Mouse (Mus musculus) neural tube, embryonic 12.5 days (tissue): ENCODE results near the gene Tspo2. TPM values are rescaled to one million over a fixed set of nuclear protein-coding genes. Genes with fewer than 3 reads are reported as not detected.

Experiments
- polyA plus RNA-seq: library from polyadenylated mRNA; unstranded; fragments of >200 nt; fragmentation: Nextera tagmentation; extraction: Ambion mirVana; gene quantifications from 2 replicates; pipeline ENCODE4 v1.2.1, GENCODE M21; 2016

The Tspo2 gene
- polyA plus RNA-seq, 1 experiment from 2014 or later: 1.5 TPM

Other genes with a start within 250 kb of the Tspo2 start
- 0.09 TPM in 1 of 2 replicates, not detected in the other for gene Trem1, start 218.8 kb downstream of the Tspo2 start, polyA plus RNA-seq
- not detected in 2 replicates for gene Trem3, start 203.7 kb downstream of the Tspo2 start, polyA plus RNA-seq
- gene Treml4, start 187.2 kb downstream of the Tspo2 start, polyA plus RNA-seq: 0.14 TPM in 1 of 2 replicates, not detected in the other
- 0.23 and 0.27 TPM in 2 replicates for gene Treml2, start 152.0 kb downstream of the Tspo2 start, polyA plus RNA-seq
- gene B430306N03Rik, start 135.4 kb downstream of the Tspo2 start, polyA plus RNA-seq: 0.09 TPM in 1 of 2 replicates, not detected in the other
- gene Trem2, start 105.1 kb downstream of the Tspo2 start, polyA plus RNA-seq: 2.9 and 3.4 TPM in 2 replicates
- 1.3 and 2.7 TPM in 2 replicates for gene Treml1, start 91.6 kb downstream of the Tspo2 start, polyA plus RNA-seq
- gene Nfya, start 41.6 kb downstream of the Tspo2 start, polyA plus RNA-seq: 16.3 and 17.4 TPM in 2 replicates
- 58.7 and 62.6 TPM in 2 replicates for gene Oard1, start 41.5 kb downstream of the Tspo2 start, polyA plus RNA-seq
- 2.4 and 4.4 TPM in 2 replicates for gene Apobec2, start 18.6 kb downstream of the Tspo2 start, polyA plus RNA-seq
- gene Unc5cl, start 3.4 kb upstream of the Tspo2 start, polyA plus RNA-seq: 0.15 TPM in 1 of 2 replicates, not detected in the other